Mouse (Mus musculus) CH12.LX (cell line): ENCODE results near the gene Dgkq. TPM values are rescaled to one million over a fixed set of nuclear protein-coding genes. Genes with fewer than 3 reads are reported as not detected.

Experiments used
- DNase-seq: peaks from one replicate; pipeline ENCODE4 v3.0.0-alpha.2; 2013; ENCODE audit errors: extremely low read depth
- H3K27ac ChIP-seq: 2 replicates; pipeline ENCODE4 v1.5.1; 2012; ENCODE audit warnings: low read depth, mild to moderate bottlenecking, control low read depth, moderate library complexity; ENCODE audit not compliant: insufficient read depth
- H3K27me3 ChIP-seq: replicated peaks from 2 replicates; pipeline ENCODE3; 2012; ENCODE audit warnings: inconsistent platforms
- H3K36me3 ChIP-seq, 2 experiments: replicated peaks in 1 of 2; 2 replicates each; pipeline versions ENCODE3 to v1.6.1; 2012; ENCODE audit warnings: inconsistent platforms in 1 of 2, low read length in 1 of 2, mild to moderate bottlenecking in 1 of 2, mixed read lengths in 1 of 2, moderate library complexity in 1 of 2; ENCODE audit not compliant: control insufficient read depth in 1 of 2, insufficient read depth in 1 of 2
- H3K4me1 ChIP-seq, 2 experiments: 2 replicates each; pipeline ENCODE4 v1.6.1; 2012; ENCODE audit warnings: inconsistent platforms in 1 of 2, moderate library complexity in 1 of 2; ENCODE audit not compliant: insufficient read depth in 2 of 2, control insufficient read depth in 1 of 2
- H3K4me2 ChIP-seq: 2 replicates; pipeline ENCODE4 v1.6.1; 2012; ENCODE audit warnings: low read depth, mild to moderate bottlenecking, control low read depth; ENCODE audit not compliant: poor library complexity, insufficient read depth, severe bottlenecking
- H3K4me3 ChIP-seq, 3 experiments: fragments of 150-350 bp in 1 of 3; sonication (generic) in 1 of 3; replicated peaks in 1 of 3; 2 replicates each; pipeline versions ENCODE3 to v1.5.1; 2011 to 2012; ENCODE audit warnings: low read depth in 2 of 3, low read length in 2 of 3, mild to moderate bottlenecking in 2 of 3, moderate library complexity in 2 of 3, control low read depth in 1 of 3, improper control_type of control experiment in 1 of 3, inconsistent platforms in 1 of 3, mixed read lengths in 1 of 3; ENCODE audit not compliant: poor library complexity in 1 of 3
- H3K79me2 ChIP-seq: replicated peaks from 2 replicates; pipeline ENCODE4 v1.6.1; 2012; ENCODE audit warnings: mild to moderate bottlenecking, moderate library complexity; ENCODE audit not compliant: control insufficient read depth, poor library complexity, insufficient read depth, severe bottlenecking; ENCODE audit errors: extremely low read depth
- H3K9ac ChIP-seq: 2 replicates; pipeline ENCODE4 v1.6.1; 2012; ENCODE audit warnings: low read depth, mild to moderate bottlenecking, control low read depth, moderate library complexity; ENCODE audit not compliant: insufficient read depth
- H3K9me3 ChIP-seq: replicated peaks from 2 replicates; pipeline ENCODE3; 2012; ENCODE audit warnings: low read length, inconsistent platforms, mixed read lengths
- BHLHE40 ChIP-seq: IDR thresholded peaks from 2 replicates; pipeline ENCODE4 v1.6.1; 2011; ENCODE audit warnings: mild to moderate bottlenecking, low read depth, low read length, improper control_type of control experiment
- CTCF ChIP-seq, 2 experiments: IDR thresholded peaks in 1 of 2; conservative IDR thresholded peaks in 1 of 2; 2 replicates each; pipeline ENCODE4 v1.5.1; 2011 to 2012; ENCODE audit warnings: low read depth in 2 of 2, low read length in 2 of 2, improper control_type of control experiment in 1 of 2, inconsistent platforms in 1 of 2, mild to moderate bottlenecking in 1 of 2, moderate library complexity in 1 of 2
- GABPA ChIP-seq: IDR thresholded peaks from 2 replicates; pipeline ENCODE4 v1.6.1; 2012; ENCODE audit warnings: low read depth, low read length, improper control_type of control experiment, inconsistent platforms; ENCODE audit not compliant: insufficient replicate concordance
- MAX ChIP-seq: IDR thresholded peaks from 2 replicates; pipeline ENCODE4 v1.6.1; 2011; ENCODE audit warnings: low read length, improper control_type of control experiment
- MAZ ChIP-seq: IDR thresholded peaks from 2 replicates; pipeline ENCODE4 v1.6.1; 2012; ENCODE audit warnings: low read depth, mild to moderate bottlenecking, inconsistent platforms, low read length, improper control_type of control experiment, moderate library complexity
- MXI1 ChIP-seq: IDR thresholded peaks from 2 replicates; pipeline ENCODE4 v1.6.1; 2011; ENCODE audit warnings: mild to moderate bottlenecking, low read depth, low read length, improper control_type of control experiment
- POLR2A ChIP-seq: IDR thresholded peaks from 2 replicates; pipeline ENCODE4 v1.6.1; 2011; ENCODE audit warnings: low read depth, mild to moderate bottlenecking, improper control_type of control experiment, low read length
- RAD21 ChIP-seq: IDR thresholded peaks from 2 replicates; pipeline ENCODE4 v1.6.1; 2011; ENCODE audit warnings: low read depth, mild to moderate bottlenecking, low read length, improper control_type of control experiment, moderate library complexity
- TBP ChIP-seq: conservative IDR thresholded peaks from 2 replicates; pipeline ENCODE4 v1.6.1; 2011; ENCODE audit warnings: low read depth, low read length, improper control_type of control experiment
- UBTF ChIP-seq: IDR thresholded peaks from 2 replicates; pipeline ENCODE4 v1.6.1; 2012; ENCODE audit warnings: low read depth, mild to moderate bottlenecking, inconsistent platforms, low read length, improper control_type of control experiment, moderate library complexity
- dilution Hi-C: fragments of 300-500 bp; cut with MboI; formaldehyde crosslinking; loops from 2 replicates; pipeline ENCODE4 v1.14.3; 2020; ENCODE audit warnings: low sequenced_read_pairs; ENCODE audit not compliant: extremely low pct_unique_long_range_greater_than_20kb, extremely low pct_ligation_motif_present
- in situ Hi-C: fragments of 300-500 bp; cut with MboI; formaldehyde crosslinking; loops from 3 replicates; pipeline ENCODE4 v1.14.3; 2019; ENCODE audit warnings: low sequenced_read_pairs, low pct_ligation_motif_present, low pct_unique_long_range_greater_than_20kb, mixed read lengths
- polyA plus RNA-seq: library from polyadenylated mRNA; unstranded; fragments of >175 nt; gene quantifications from 2 replicates; pipeline ENCODE4 v1.2.1, GENCODE M21; 2012; ENCODE audit warnings: low read depth; ENCODE audit not compliant: insufficient read length
- total RNA-seq, 2 experiments: library from RNA; depleted of rRNA; stranded (reverse); fragments of 300-350 nt in 1 of 2; fragments of >200 nt in 1 of 2; gene quantifications; 2 replicates each; pipeline ENCODE4 v1.2.3; 2012 to 2014

The Dgkq gene
- total and polyA plus RNA-seq, 3 experiments: 3.7 to 8.5 (median 4.4) TPM

- no peak for DNase-seq
- H3K4me2 ChIP-seq: no peak overlapping the region
- H3K4me3 ChIP-seq: no peak overlapping the region
- dilution Hi-C loops: no loop called here
- TF ChIP-seq MAZ: no peak
- H3K79me2 ChIP-seq: no peaks in the 10 kb centered on the region
- H3K27me3 ChIP-seq: no peaks in the 10 kb centered on the region
- in situ Hi-C loops: no loop called here
- H3K4me1 ChIP-seq: no peaks in the 10 kb centered on the region
- no peak overlapping the region for H3K9ac ChIP-seq
- no peaks in the 10 kb centered on the region for H3K9me3 ChIP-seq
- peaks cover 5 to 59% of the 10 kb centered on the region in 2 experiments for H3K36me3 ChIP-seq
- no peak overlapping the region for H3K27ac ChIP-seq
These were observed 11.4 kb upstream of the Dgkq start for GRCm38 (mm10) chr5:108680871-108681270.

- peak in 1 of 2 experiments; percentile 60; a peak in 2 of 4 replicates for TF ChIP-seq CTCF (conservative IDR thresholded peaks at IDR 0.05 in 1 of 2, IDR thresholded peaks at IDR 0.05 in 1 of 2; ENCODE audit: low read depth in 2 of 2, low read length in 2 of 2)
- TF ChIP-seq GABPA: no peak
- TF ChIP-seq MXI1: no peak
- peak; percentile 49 for TF ChIP-seq RAD21
- H3K4me2 ChIP-seq: no peak overlapping the region
- in situ Hi-C loops (no loop called here), dilution Hi-C loops (no loop called here)
- H3K9ac ChIP-seq: no peak overlapping the region
- no peak overlapping the region for H3K4me3 ChIP-seq
- H3K27me3 ChIP-seq: no peaks in the 10 kb centered on the region
- no peaks in the 10 kb centered on the region for H3K9me3 ChIP-seq
- no peaks in the 10 kb centered on the region for H3K4me1 ChIP-seq
- no peak for DNase-seq
- H3K36me3 ChIP-seq: peaks cover 5 to 60% of the 10 kb centered on the region in 2 experiments
- H3K27ac ChIP-seq: no peak overlapping the region
- H3K79me2 ChIP-seq: no peaks in the 10 kb centered on the region
These were observed 10.4 kb upstream of the Dgkq start for GRCm38 (mm10) chr5:108679909-108680308.

- TF ChIP-seq MAX (no peak), POLR2A (no peak), GABPA (no peak), TBP (no peak), BHLHE40 (no peak), UBTF (no peak)
- H3K4me3 ChIP-seq: no peak overlapping the region
- no peak overlapping the region for H3K4me2 ChIP-seq
- no peaks in the 10 kb centered on the region for H3K9me3 ChIP-seq
- no peak for DNase-seq
- H3K36me3 ChIP-seq: peaks cover 5 to 61% of the 10 kb centered on the region in 2 experiments
- dilution Hi-C loops: no loop called here
- no peak overlapping the region for H3K27ac ChIP-seq
- no peaks in the 10 kb centered on the region for H3K79me2 ChIP-seq
- H3K9ac ChIP-seq: no peak overlapping the region
- in situ Hi-C loops: no loop called here
- H3K4me1 ChIP-seq: no peaks in the 10 kb centered on the region
- no peaks in the 10 kb centered on the region for H3K27me3 ChIP-seq
These were observed 8.9 kb upstream of the Dgkq start for GRCm38 (mm10) chr5:108678296-108678854.
